Mouse (Mus musculus) liver, adult 2 months (tissue): ENCODE data around the gene Slc25a34. TPM values are rescaled to one million over a fixed set of nuclear protein-coding genes. Genes with fewer than 3 reads are reported as not detected.

Source experiments
- DNase-seq: peaks from one replicate; pipeline ENCODE4 v3.0.0-alpha.2; 2011; ENCODE audit warnings: low read depth, low spot score; ENCODE audit errors: extremely low read depth
- H3K27ac ChIP-seq: fragments of 200-500 bp; replicated peaks from 2 replicates; pipeline ENCODE4 v1.5.1; 2012; ENCODE audit warnings: low read depth, mild to moderate bottlenecking, control low read depth, inconsistent platforms, low read length; ENCODE audit not compliant: insufficient read depth
- H3K27me3 ChIP-seq: fragments of 200-500 bp; 2 replicates; pipeline ENCODE4 v1.6.1; 2012; ENCODE audit warnings: mild to moderate bottlenecking, moderate library complexity, low read length, inconsistent platforms; ENCODE audit not compliant: control insufficient read depth, insufficient read depth
- H3K36me3 ChIP-seq: fragments of 200-500 bp; 2 replicates; pipeline ENCODE4 v1.6.1; 2012; ENCODE audit warnings: low read length, inconsistent platforms; ENCODE audit not compliant: control insufficient read depth, insufficient read depth
- H3K4me1 ChIP-seq: fragments of 200-500 bp; 2 replicates; pipeline ENCODE4 v1.6.1; 2011; ENCODE audit warnings: low read length; ENCODE audit not compliant: control insufficient read depth, insufficient read depth
- H3K4me3 ChIP-seq: fragments of 200-500 bp; 2 replicates; pipeline ENCODE4 v1.5.1; 2011; ENCODE audit warnings: low read depth, mild to moderate bottlenecking, control low read depth, low read length, moderate library complexity; ENCODE audit not compliant: insufficient read depth
- H3K79me2 ChIP-seq: fragments of 200-500 bp; 2 replicates; pipeline ENCODE4 v1.6.1; 2012; ENCODE audit warnings: inconsistent platforms, mild to moderate bottlenecking, low read length, moderate library complexity; ENCODE audit not compliant: control insufficient read depth, insufficient read depth
- H3K9ac ChIP-seq: fragments of 200-500 bp; 2 replicates; pipeline ENCODE4 v1.6.1; 2012; ENCODE audit warnings: low read depth, mild to moderate bottlenecking, control low read depth, inconsistent platforms, low read length
- CTCF ChIP-seq: fragments of 200-500 bp; IDR thresholded peaks from 2 replicates; pipeline ENCODE4 v1.5.1; 2011; ENCODE audit warnings: low read depth, low read length, control low read depth
- POLR2A ChIP-seq: fragments of 200-500 bp; IDR thresholded peaks from 2 replicates; pipeline ENCODE4 v1.6.1; 2011; ENCODE audit warnings: low read length, control low read depth; ENCODE audit not compliant: insufficient read depth; ENCODE audit errors: extremely low read depth
- WGBS: fragments of 180-500 bp; shearing (Covaris S2); methylation state at CpG from one replicate; pipeline ENCODE4 v1.1.7; 2018; 5-methylcytosine and 5-hydroxymethylcytosine counted together
- polyA plus RNA-seq: library from polyadenylated mRNA; depleted of rRNA; stranded (reverse); fragments of >200 nt; gene quantifications from 2 replicates; pipeline ENCODE4 v1.2.3, GENCODE M21; 2012
- total RNA-seq: library from RNA; depleted of rRNA; stranded (reverse); fragments of >200 nt; gene quantifications from 2 replicates; pipeline ENCODE4 v1.2.3, GENCODE M21; 2014

Gene Slc25a34
- total and polyA plus RNA-seq, 2 experiments: 5.1 to 10.2 TPM

DNA sequence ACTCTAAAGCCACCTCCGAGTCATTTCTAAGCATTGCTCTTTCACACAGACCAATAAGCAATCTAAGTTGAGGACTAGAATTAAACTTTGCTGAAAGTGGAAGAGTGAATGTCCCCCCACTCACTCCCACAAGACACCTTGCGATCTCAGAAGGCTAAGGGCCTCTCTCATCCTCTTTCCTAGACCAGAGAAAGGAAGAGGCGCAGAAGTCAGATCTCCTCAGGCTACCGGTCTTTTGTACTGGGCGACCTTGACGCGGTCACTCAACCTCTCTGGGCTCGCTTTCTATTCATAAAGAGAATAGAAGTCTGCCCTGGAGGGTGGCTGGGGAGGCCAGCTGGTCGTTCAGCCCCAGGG lies 24.7 kb downstream of the Slc25a34 start:
- Histone ChIP-seq H3K9ac (no peak overlapping the region), H3K36me3 (no peaks in the 10 kb centered on the region), H3K27ac (no peak overlapping the region), H3K4me1 (peaks cover 3% of the 10 kb centered on the region; the same call in 1 of the 2 replicates), H3K27me3 (peaks cover 7% of the 10 kb centered on the region; the same call in 1 of the 2 replicates), H3K79me2 (no peaks in the 10 kb centered on the region), H3K4me3 (peak overlapping the region; percentile 46; the same call in 1 of the 2 replicates)
- no peak for TF ChIP-seq CTCF
- TF ChIP-seq POLR2A: no peak
- DNase-seq: no peak
- 8% methylated on average over 9 of the region's 9 CpGs for WGBS

GRCm38 (mm10) chr4:141598199-141598893 lies 25.3 kb downstream of the Slc25a34 start:
- no peak for DNase-seq
- TF ChIP-seq POLR2A: no peak
- Histone ChIP-seq H3K27me3 (peaks cover 7% of the 10 kb centered on the region; the same call in 1 of the 2 replicates), H3K79me2 (no peaks in the 10 kb centered on the region), H3K36me3 (no peaks in the 10 kb centered on the region), H3K27ac (no peak overlapping the region), H3K4me3 (no peak overlapping the region), H3K9ac (no peak overlapping the region), H3K4me1 (peaks cover 3% of the 10 kb centered on the region; the same call in 1 of the 2 replicates)
- WGBS: 15% methylated on average over 19 of the region's 19 CpGs

DNA sequence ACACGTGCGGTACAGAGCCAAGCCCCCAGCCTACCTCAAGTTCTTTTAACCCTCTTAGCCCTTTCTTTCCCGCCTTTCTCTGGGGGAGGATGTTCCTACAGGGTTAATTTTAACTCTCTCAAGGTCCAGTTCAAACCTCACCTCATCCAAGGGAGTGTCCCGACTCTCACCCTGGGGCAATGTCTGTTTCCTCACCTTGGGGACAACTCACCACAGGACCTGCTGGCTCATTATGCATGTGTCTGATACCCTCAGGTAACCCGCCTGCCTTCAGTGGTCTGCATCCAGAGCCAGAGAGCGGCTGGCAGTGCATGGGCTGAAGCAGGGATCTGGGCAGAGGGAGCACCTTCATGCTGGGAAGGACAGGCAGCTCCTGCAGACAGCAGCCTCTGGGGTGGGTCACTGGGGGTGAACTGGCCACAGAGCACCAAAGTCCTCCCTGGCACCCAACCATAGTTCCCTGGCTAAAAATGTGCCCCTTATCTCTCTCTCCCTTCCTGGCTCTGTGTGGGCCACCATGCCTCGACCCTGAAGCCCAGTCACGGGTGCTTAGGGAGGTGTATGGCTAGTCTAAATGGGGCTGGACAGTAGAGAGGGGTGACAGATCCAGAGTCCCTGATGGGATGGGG lies 26.8 kb downstream of the Slc25a34 start:
- Histone ChIP-seq H3K4me1 (peaks cover 3% of the 10 kb centered on the region; the same call in 1 of the 2 replicates), H3K9ac (no peak overlapping the region), H3K4me3 (no peak overlapping the region), H3K27ac (no peak overlapping the region), H3K27me3 (peaks cover 7% of the 10 kb centered on the region; the same call in 1 of the 2 replicates), H3K79me2 (no peaks in the 10 kb centered on the region), H3K36me3 (no peaks in the 10 kb centered on the region)
- DNase-seq: no peak
- TF ChIP-seq POLR2A (no peak), CTCF (no peak)
- 86% methylated on average over 8 of the region's 8 CpGs for WGBS

- no peak overlapping the region for H3K4me3 ChIP-seq
- 84% methylated on average over 9 of the region's 9 CpGs for WGBS
- no peak overlapping the region for H3K27ac ChIP-seq
- peaks cover 7% of the 10 kb centered on the region; the same call in 1 of the 2 replicates for H3K27me3 ChIP-seq
- H3K4me1 ChIP-seq: peaks cover 3% of the 10 kb centered on the region; the same call in 1 of the 2 replicates
- no peak overlapping the region for H3K9ac ChIP-seq
- no peaks in the 10 kb centered on the region for H3K36me3 ChIP-seq
- TF ChIP-seq POLR2A (no peak), CTCF (peak; percentile 48)
- H3K79me2 ChIP-seq: no peaks in the 10 kb centered on the region
- DNase-seq: no peak
These were observed 27.9 kb downstream of the Slc25a34 start for GRCm38 (mm10) chr4:141595605-141596268.

DNA sequence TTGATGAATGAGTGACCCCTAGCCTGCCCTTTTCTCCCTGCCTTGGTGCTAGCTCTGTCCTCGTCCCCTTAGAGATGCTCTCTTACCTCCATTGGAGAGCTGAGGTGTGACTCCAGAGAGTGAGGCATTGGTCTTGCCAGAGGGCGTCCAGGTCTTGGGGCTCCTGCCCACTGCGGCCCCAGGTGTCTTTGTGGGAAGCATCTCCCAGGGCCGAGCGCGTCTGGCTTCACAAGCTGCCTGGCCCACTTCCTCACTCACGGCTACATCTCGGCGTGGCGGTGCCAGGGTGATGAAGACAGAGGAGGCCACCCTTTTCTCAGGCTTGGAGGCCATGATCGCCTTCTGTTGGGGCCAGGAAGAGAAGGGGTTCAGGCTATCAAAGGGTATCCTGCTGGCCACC lies 28.5 kb downstream of the Slc25a34 start:
- Histone ChIP-seq H3K36me3 (no peaks in the 10 kb centered on the region), H3K9ac (no peak overlapping the region), H3K4me1 (peaks cover 3% of the 10 kb centered on the region; the same call in 1 of the 2 replicates), H3K27ac (no peak overlapping the region), H3K79me2 (no peaks in the 10 kb centered on the region), H3K4me3 (no peak overlapping the region), H3K27me3 (peaks cover 7% of the 10 kb centered on the region; the same call in 1 of the 2 replicates)
- no peak for DNase-seq
- TF ChIP-seq CTCF (no peak), POLR2A (no peak)
- WGBS: 96% methylated on average over 11 of the region's 11 CpGs
